Mouse (Mus musculus): ENCODE measurements at regions not wholly inside any gene's neighbourhood (a gene's known extent, or its start where the extent isn't known, plus 50 kb on each side); places are given as distances from the start of the nearest gene placed in this dataset.

GRCm38 (mm10) chr1:177647876-177648275, 81.7 kb upstream of the 1700016C15Rik start:
- no peak overlapping the region for H3K4me2 ChIP-seq (replicated peaks)
- no peaks in the 10 kb centered on the region for H3K27me3 ChIP-seq
- ATAC-seq: no peak
- H3K4me1 ChIP-seq (replicated peaks): no peaks in the 10 kb centered on the region
- no peak overlapping the region for H3K27ac ChIP-seq
- no peak overlapping the region for H3K9ac ChIP-seq (replicated peaks)
- H3K36me3 ChIP-seq: no peaks in the 10 kb centered on the region
- H3K9me3 ChIP-seq: no peaks in the 10 kb centered on the region
- 91% methylated on average over 1 of the region's 1 CpGs for WGBS
- H3K4me3 ChIP-seq (replicated peaks): no peak overlapping the region

DNA sequence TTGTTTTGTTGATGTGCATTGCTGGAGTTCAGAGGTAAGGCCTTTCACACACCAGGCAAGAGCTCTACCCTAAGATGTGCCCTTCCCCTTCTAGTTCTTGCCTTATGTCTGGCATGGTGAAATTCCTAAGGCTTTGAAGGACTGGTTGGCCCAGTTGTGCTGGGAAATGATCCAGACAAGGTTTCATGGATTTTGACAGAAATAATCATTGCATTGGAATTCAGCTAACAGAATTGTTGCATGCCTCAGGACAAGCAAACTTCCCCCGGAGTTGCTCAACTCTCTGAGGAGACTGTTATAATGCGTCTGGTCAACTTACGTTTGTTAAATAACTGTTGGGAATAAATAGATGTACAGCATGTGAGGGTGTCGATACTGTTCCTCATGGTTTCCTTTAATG, 80.6 kb upstream of the 1700016C15Rik start:
- H3K36me3 ChIP-seq: no peaks in the 10 kb centered on the region
- no peak overlapping the region for H3K27ac ChIP-seq
- no peaks in the 10 kb centered on the region for H3K9me3 ChIP-seq
- WGBS: 91% methylated on average over 4 of the region's 4 CpGs
- H3K9ac ChIP-seq (replicated peaks): no peak overlapping the region
- H3K4me3 ChIP-seq (replicated peaks): no peak overlapping the region
- H3K27me3 ChIP-seq: no peaks in the 10 kb centered on the region
- no peak overlapping the region for H3K4me2 ChIP-seq (replicated peaks)
- H3K4me1 ChIP-seq (replicated peaks): no peaks in the 10 kb centered on the region
- ATAC-seq: no peak

DNA sequence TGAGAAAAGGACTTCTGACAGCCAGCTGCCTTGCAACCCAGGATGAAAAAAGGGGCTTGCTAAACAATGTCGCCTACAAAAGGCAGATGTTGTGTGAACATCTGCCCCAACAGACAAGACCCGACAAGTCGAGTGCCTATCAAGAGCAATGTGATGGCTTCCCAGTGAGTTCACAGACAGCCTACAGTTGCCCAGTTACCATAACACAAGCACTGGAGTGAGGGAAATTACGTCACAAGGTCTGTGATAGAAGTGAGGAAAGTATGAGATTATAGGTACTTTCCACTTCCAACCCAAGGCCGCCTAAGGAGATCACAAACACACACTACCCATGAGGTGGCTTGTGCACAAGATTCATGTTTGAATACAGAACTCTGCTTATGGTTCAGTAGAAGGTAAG, 78.4 kb upstream of the 1700016C15Rik start:
- H3K4me3 ChIP-seq (replicated peaks): no peak overlapping the region
- H3K4me2 ChIP-seq (replicated peaks): no peak overlapping the region
- H3K27ac ChIP-seq: no peak overlapping the region
- WGBS: 78% methylated on average over 5 of the region's 5 CpGs
- H3K4me1 ChIP-seq (replicated peaks): no peaks in the 10 kb centered on the region
- no peak overlapping the region for H3K9ac ChIP-seq (replicated peaks)
- H3K9me3 ChIP-seq: no peaks in the 10 kb centered on the region
- H3K36me3 ChIP-seq: no peaks in the 10 kb centered on the region
- H3K27me3 ChIP-seq: no peaks in the 10 kb centered on the region
- no peak for ATAC-seq

DNA sequence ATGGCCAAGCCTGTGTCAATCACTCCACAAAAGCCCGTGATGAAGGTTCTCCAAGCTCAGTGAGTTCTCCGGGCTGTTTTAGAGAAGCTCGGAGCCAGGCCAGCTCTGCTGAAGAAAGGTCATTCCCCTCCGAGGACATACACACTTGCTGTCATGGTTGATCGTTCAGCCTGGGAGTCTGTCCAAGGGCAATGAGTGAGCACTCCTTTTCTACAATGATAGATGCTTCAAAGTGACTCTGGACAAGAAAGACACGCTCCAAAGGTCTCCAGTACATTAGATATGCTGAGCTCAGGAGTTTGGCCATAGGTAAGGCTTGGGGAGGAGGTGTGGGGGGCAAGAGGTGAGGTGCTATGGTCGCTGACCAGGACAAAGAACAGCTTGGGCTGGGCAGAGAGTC, 66.5 kb upstream of the 1700016C15Rik start:
- Histone ChIP-seq H3K9me3 (no peaks in the 10 kb centered on the region; the same call in 1 of the 2 replicates), H3K27me3 (no peaks in the 10 kb centered on the region), H3K9ac (replicated peaks) (no peak overlapping the region), H3K4me3 (replicated peaks) (no peak overlapping the region), H3K4me2 (replicated peaks) (no peak overlapping the region), H3K27ac (no peak overlapping the region), H3K36me3 (no peaks in the 10 kb centered on the region), H3K4me1 (replicated peaks) (no peaks in the 10 kb centered on the region)
- ATAC-seq: no peak
- WGBS: 88% methylated on average over 7 of the region's 7 CpGs

DNA sequence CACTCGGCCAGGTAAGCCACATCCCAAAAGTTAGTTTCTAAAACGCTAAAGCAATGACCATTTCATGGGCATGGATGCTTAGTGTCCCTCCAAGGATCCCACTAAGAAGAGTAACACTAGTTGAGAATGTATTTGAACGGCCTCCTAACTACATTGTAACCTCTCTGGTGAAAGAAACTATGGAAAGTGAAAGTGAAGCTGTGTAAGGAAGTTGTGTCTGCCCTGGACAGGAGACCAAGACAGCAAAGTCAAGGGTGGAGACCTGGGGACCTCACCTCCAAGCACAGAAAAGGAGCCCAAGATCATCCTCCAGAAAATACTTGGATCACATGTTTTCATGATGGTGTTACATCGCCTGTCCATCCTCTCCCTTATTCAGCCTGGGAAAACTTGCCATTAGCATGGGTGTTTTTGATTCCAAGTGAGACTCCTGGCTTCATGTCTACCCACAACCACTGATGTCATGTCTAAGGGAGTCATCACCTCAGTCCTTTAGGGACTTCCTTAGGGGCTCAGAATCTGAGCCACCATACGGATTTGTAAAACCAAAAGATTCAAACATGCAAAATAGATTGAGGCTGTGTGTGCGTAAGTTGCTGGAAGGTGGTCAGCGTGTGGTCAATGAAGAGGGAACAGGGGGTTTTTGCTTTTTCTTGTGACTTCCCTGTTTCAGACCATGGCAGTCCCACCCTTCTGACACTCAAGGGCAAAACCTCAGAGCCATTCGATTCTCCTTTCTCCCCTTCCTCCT, 62.4 kb upstream of the 1700016C15Rik start:
- 91% methylated on average over 8 of the region's 8 CpGs for WGBS
- Histone ChIP-seq H3K9me3 (no peaks in the 10 kb centered on the region), H3K36me3 (no peaks in the 10 kb centered on the region), H3K27me3 (no peaks in the 10 kb centered on the region), H3K9ac (replicated peaks) (no peak overlapping the region), H3K4me1 (replicated peaks) (no peaks in the 10 kb centered on the region), H3K27ac (no peak overlapping the region), H3K4me2 (replicated peaks) (no peak overlapping the region), H3K4me3 (replicated peaks) (no peak overlapping the region)
- no peak for ATAC-seq

- no peak overlapping the region for H3K9ac ChIP-seq (replicated peaks)
- H3K9me3 ChIP-seq: no peaks in the 10 kb centered on the region
- no peak overlapping the region for H3K4me2 ChIP-seq (replicated peaks)
- H3K27ac ChIP-seq: no peak overlapping the region
- no peaks in the 10 kb centered on the region for H3K4me1 ChIP-seq (replicated peaks)
- ATAC-seq: no peak
- H3K36me3 ChIP-seq: no peaks in the 10 kb centered on the region
- 97% methylated on average over 1 of the region's 1 CpGs for WGBS
- no peak overlapping the region for H3K4me3 ChIP-seq (replicated peaks)
- no peaks in the 10 kb centered on the region for H3K27me3 ChIP-seq
Measured at GRCm38 (mm10) chr1:177670576-177670975, 59.0 kb upstream of the 1700016C15Rik start.

DNA sequence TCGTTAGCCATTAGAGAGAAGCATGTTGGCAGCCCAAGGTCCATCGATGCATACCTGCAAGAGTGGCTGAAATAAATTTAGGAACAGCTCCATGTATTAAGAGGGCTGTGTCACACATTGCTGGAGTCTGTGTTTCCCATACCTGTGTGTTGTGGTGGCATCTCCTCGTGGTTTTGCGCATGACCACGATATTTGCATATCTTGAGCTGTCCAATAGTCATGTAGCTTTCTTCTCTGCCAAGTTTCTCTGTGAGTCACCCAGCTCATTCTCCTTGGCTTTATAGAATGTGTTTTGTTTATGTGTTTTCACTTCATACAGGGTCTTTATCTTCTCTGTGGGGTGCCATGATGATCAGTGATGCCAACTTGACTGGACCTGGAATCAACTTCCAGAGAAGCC, 53.0 kb upstream of the 1700016C15Rik start:
- Histone ChIP-seq H3K9me3 (no peaks in the 10 kb centered on the region), H3K36me3 (no peaks in the 10 kb centered on the region), H3K4me1 (replicated peaks) (no peaks in the 10 kb centered on the region), H3K4me3 (replicated peaks) (no peak overlapping the region), H3K27me3 (no peaks in the 10 kb centered on the region), H3K27ac (no peak overlapping the region), H3K9ac (replicated peaks) (no peak overlapping the region), H3K4me2 (replicated peaks) (no peak overlapping the region)
- 95% methylated on average over 5 of the region's 5 CpGs for WGBS
- ATAC-seq: no peak

DNA sequence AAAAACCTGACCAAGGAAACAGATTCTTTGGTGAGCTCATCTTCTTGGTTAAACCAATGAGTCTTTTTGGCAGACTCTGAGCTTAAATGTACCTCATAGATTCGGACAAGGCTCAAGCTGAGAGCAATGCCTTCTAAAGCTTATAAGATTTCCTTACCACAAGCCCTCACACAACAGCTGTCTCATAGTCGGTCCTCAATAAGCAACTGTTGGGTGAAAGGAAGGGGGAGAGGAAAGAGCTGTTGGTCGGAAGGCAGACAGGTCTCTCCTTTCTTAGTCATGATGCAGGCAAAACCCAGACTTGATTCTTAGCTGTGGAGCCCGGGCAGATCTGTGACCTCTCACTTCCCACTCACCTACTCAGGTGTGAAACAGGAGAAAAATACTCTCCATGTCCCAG, 50.8 kb upstream of the 1700016C15Rik start:
- no peaks in the 10 kb centered on the region for H3K9me3 ChIP-seq
- H3K9ac ChIP-seq (replicated peaks): no peak overlapping the region
- 92% methylated on average over 4 of the region's 4 CpGs for WGBS
- no peaks in the 10 kb centered on the region for H3K36me3 ChIP-seq
- no peak overlapping the region for H3K27ac ChIP-seq
- peaks cover 5% of the 10 kb centered on the region for H3K4me1 ChIP-seq (replicated peaks)
- ATAC-seq: no peak
- H3K27me3 ChIP-seq: no peaks in the 10 kb centered on the region
- no peak overlapping the region for H3K4me3 ChIP-seq (replicated peaks)
- no peak overlapping the region for H3K4me2 ChIP-seq (replicated peaks)

Measured in midbrain, embryonic 13.5 days (tissue).